Mouse (Mus musculus) heart, postnatal 0 days (tissue): ENCODE results near the gene Ano8. TPM values are rescaled to one million over a fixed set of nuclear protein-coding genes. Genes with fewer than 3 reads are reported as not detected.

Experiments used
- ATAC-seq: fragments of 200-750 bp; cut with Nextera tagmentation; 2 replicates; pipeline ENCODE4 v1.8.0; 2017; ENCODE audit warnings: low read depth, moderate number of reproducible peaks, moderate library complexity; ENCODE audit not compliant: insufficient read depth
- DNase-seq: peaks from one replicate; pipeline ENCODE4 v3.0.0-alpha.2; 2016; ENCODE audit warnings: low spot score
- H3K27ac ChIP-seq: fragments of 300-500 bp; sonication (generic); 2 replicates; pipeline ENCODE4 v1.5.1; 2014; ENCODE audit warnings: low read depth, mild to moderate bottlenecking
- H3K27me3 ChIP-seq: fragments of 300-500 bp; sonication (generic); 2 replicates; pipeline ENCODE4 v1.6.1; 2014; ENCODE audit warnings: low read length, mixed read lengths; ENCODE audit not compliant: control insufficient read depth, insufficient read depth
- H3K36me3 ChIP-seq: fragments of 300-500 bp; sonication (generic); replicated peaks from 2 replicates; pipeline ENCODE4 v1.6.1; 2014; ENCODE audit warnings: low read length, mixed read lengths; ENCODE audit not compliant: control insufficient read depth, insufficient read depth
- H3K4me1 ChIP-seq: fragments of 300-500 bp; sonication (generic); 2 replicates; pipeline ENCODE4 v1.6.1; 2014; ENCODE audit warnings: antibody characterized with exemption; ENCODE audit not compliant: control insufficient read depth, insufficient read depth
- H3K4me2 ChIP-seq: fragments of 300-500 bp; sonication (generic); 2 replicates; pipeline ENCODE4 v1.6.1; 2014; ENCODE audit warnings: low read depth, mild to moderate bottlenecking, low read length, moderate library complexity
- H3K4me3 ChIP-seq: fragments of 300-500 bp; sonication (generic); 2 replicates; pipeline ENCODE4 v1.5.1; 2014; ENCODE audit warnings: low read depth, low read length
- H3K9ac ChIP-seq: fragments of 300-500 bp; sonication (generic); replicated peaks from 2 replicates; pipeline ENCODE4 v1.6.1; 2014; ENCODE audit warnings: low read depth, low read length, mixed read lengths
- H3K9me3 ChIP-seq: fragments of 300-500 bp; sonication (generic); replicated peaks from 2 replicates; pipeline ENCODE4 v1.6.1; 2016; ENCODE audit warnings: low read length; ENCODE audit not compliant: control insufficient read depth
- CTCF ChIP-seq: IDR thresholded peaks from 2 replicates; pipeline ENCODE4 v1.5.1; 2016; ENCODE audit warnings: antibody characterized with exemption, control low read depth, low read depth
- EP300 ChIP-seq: IDR thresholded peaks from 2 replicates; pipeline ENCODE4 v1.6.1; 2016; ENCODE audit warnings: antibody characterized with exemption, low read depth
- WGBS: fragments of 180-500 bp; shearing (Covaris S2); extraction: QIAGEN DNeasy Blood & Tissue Kit; methylation state at CpG from one replicate; pipeline ENCODE4 v1.1.7; 2014; 5-methylcytosine and 5-hydroxymethylcytosine counted together
- polyA plus RNA-seq: library from polyadenylated mRNA; unstranded; fragments of >200 nt; fragmentation: Nextera tagmentation; extraction: Ambion mirVana; gene quantifications from 2 replicates; pipeline ENCODE4 v1.2.1, GENCODE M21; 2015
- total RNA-seq: library from RNA; depleted of rRNA; stranded (reverse); fragments of >200 nt; gene quantifications from 2 replicates; pipeline ENCODE4 v1.2.3, GENCODE M21; 2014; ENCODE audit warnings: low replicate concordance

Ano8 gene
- total and polyA plus RNA-seq, 2 experiments from 2014 or later: 0.74 to 10.8 TPM

DNA sequence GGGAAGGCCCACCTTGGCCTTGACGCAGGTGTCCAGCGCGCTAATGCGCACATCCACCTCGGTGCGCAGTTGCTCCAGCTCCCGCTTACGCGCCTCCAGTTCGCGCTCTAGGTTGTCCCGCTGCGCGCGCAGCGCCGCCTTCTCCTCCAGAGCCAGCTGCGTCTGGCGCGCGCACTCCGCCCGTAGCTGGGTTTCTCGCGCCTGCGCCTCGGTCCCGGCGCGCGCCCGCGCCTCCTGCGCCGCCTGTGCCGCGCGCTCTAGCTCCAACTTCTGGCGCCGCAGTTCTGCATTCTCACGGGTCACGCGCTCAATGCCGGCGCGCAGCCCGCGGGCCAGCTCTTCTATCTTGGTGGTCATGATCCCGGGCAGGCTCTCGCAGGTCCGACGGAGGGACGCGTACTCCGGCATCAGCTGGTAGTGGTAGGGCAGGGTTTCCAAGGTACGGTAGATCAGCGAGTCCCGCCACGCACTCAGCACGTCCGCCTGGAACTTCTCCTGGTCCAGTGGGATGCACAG is 21.9 kb upstream of the Ano8 start:
- Histone ChIP-seq H3K9ac (no peak overlapping the region), H3K4me3 (peak overlapping the region; percentile 48), H3K9me3 (no peaks in the 10 kb centered on the region), H3K4me1 (0 out of 2 replicates have a peak, but pooled peaks cover 3% of the 10 kb centered on the region), H3K4me2 (peak overlapping the region; percentile 83), H3K36me3 (no peaks in the 10 kb centered on the region), H3K27me3 (peaks cover 62% of the 10 kb centered on the region), H3K27ac (no peak overlapping the region)
- ATAC-seq (peak; percentile 77), DNase-seq (peak; percentile 86)
- WGBS: under 1% methylated on average over 58 of the region's 61 CpGs
- TF ChIP-seq CTCF (no peak), EP300 (no peak)

DNA sequence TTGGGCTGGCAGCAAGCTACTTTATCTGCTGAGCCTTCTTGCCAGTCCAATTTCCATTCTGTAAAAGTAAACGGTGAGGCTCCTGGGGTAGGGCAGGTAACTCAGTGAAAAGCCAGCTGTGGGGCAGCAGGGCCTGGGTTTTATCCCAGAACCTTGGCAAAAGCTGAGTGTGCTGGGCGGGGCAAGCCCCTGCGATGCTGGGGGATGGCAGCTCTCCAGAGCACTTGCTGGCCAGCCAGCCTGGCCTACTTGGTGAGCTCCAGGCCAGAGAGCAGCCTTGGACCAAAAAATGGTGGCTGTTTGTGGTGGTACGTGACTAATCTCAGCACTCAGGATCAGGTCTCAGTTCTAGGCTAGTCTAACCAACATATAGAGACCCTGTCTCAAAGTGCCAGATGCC is 20.2 kb upstream of the Ano8 start:
- no peak overlapping the region for H3K4me2 ChIP-seq
- no peak for TF ChIP-seq EP300
- TF ChIP-seq CTCF: no peak
- 0 out of 2 replicates have a peak, but pooled peaks cover 3% of the 10 kb centered on the region for H3K4me1 ChIP-seq
- ATAC-seq: no peak
- 58% methylated on average over 4 of the region's 4 CpGs for WGBS
- H3K27ac ChIP-seq: no peak overlapping the region
- no peak overlapping the region for H3K9ac ChIP-seq
- no peak for DNase-seq
- peaks cover 53% of the 10 kb centered on the region for H3K27me3 ChIP-seq
- H3K36me3 ChIP-seq: no peaks in the 10 kb centered on the region
- H3K4me3 ChIP-seq: no peak overlapping the region
- H3K9me3 ChIP-seq: no peaks in the 10 kb centered on the region

DNA sequence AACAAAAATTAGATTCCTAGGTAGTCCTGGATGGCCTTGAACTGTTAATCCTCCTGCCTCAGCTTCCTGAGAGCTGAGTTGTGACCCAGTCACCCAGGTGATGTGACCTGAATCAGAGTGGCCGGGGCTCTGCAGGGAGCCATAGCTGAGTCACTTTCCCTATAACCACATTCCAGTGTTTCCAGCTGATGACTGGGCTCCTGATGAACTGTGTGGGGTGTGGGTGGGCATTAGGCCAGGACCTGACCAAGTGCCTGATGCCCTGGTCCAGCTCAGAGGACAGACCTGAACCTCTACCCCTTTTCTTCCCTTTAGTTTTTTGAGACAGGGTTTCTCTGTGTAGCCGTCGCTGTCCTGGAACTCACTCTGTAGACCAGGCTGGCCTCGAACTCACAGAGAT is 19.6 kb upstream of the Ano8 start:
- H3K36me3 ChIP-seq: no peaks in the 10 kb centered on the region
- no peaks in the 10 kb centered on the region for H3K9me3 ChIP-seq
- no peak overlapping the region for H3K9ac ChIP-seq
- TF ChIP-seq EP300 (no peak), CTCF (no peak)
- 0 out of 2 replicates have a peak, but pooled peaks cover 3% of the 10 kb centered on the region for H3K4me1 ChIP-seq
- no peak for DNase-seq
- no peak overlapping the region for H3K27ac ChIP-seq
- H3K27me3 ChIP-seq: peaks cover 50% of the 10 kb centered on the region
- H3K4me2 ChIP-seq: no peak overlapping the region
- ATAC-seq: no peak
- 87% methylated on average over 4 of the region's 4 CpGs for WGBS
- no peak overlapping the region for H3K4me3 ChIP-seq

DNA sequence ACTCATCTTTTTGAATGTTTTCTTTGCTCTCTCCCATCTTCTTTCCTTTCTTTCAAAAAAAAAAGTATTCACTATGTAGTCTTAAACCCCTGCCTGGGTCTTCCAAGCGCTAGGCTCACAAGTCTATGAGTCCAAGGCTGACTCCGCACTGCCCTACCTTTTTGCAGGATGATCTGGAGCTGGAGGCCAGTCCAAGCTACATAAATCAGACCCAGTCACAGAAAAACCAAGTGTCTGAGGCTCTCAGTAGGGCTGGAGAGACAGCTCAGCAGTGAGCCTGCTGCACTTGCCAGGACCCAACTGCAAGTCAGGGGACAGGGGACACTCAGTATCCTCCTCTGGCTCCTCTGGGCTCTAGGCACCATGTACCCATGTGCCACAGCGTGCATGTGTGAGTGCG is 18.6 kb upstream of the Ano8 start:
- Histone ChIP-seq H3K36me3 (no peaks in the 10 kb centered on the region), H3K9me3 (no peaks in the 10 kb centered on the region), H3K27ac (no peak overlapping the region), H3K4me1 (peaks cover 7% of the 10 kb centered on the region; the same call in 1 of the 2 replicates), H3K4me2 (no peak overlapping the region), H3K4me3 (no peak overlapping the region), H3K27me3 (peaks cover 41% of the 10 kb centered on the region), H3K9ac (no peak overlapping the region)
- ATAC-seq (no peak), DNase-seq (no peak)
- TF ChIP-seq CTCF (no peak), EP300 (no peak)
- WGBS: 90% methylated on average over 4 of the region's 4 CpGs

DNA sequence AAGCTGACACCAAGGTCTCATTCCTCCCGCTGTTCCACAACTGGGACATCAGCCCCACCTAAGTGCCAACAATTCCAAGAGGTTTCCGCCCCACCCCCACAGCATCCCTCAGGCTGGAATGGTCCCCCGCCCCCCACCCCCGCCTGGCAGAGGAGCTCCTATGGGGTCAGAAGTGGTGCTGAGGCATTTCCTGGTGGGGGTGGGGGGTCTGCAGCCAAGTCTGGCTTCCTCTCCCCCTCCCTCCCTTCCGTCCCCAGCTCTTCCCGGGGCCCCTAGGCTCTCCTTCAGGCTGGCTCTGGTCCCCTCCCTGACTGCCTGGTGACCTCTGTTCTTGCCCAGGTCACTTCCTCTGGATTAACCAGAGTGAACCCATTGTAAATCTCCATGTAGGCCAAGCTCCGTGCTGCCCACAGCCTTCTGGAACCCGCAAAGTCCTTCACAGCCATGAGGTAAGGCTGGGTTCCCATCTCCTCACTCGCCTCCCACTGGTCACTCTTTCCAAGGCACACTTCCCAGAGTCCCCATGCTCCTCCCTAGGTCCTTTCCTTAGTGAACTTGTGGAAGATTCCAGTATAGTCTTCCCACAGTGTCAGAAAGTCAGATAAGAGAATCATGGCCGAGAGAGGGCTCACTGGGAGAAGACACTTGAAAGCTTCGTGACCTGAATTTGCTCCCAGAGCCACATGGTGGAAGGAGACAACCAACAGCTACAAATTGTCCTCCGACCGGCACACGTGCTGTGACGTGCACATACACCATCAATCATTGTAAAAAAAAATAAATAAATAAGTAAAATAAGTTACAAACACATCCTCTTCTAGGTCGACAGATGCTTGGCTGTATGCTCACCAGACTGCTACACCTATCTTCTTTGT is 13.3 kb upstream of the Ano8 start:
- ATAC-seq: no peak
- Histone ChIP-seq H3K27me3 (no peaks in the 10 kb centered on the region), H3K36me3 (no peaks in the 10 kb centered on the region), H3K9me3 (no peaks in the 10 kb centered on the region), H3K9ac (no peak overlapping the region), H3K27ac (peak overlapping the region; percentile 49), H3K4me3 (no peak overlapping the region), H3K4me1 (peaks cover 44% of the 10 kb centered on the region), H3K4me2 (peak overlapping the region; percentile 9; the same call in 1 of the 2 replicates)
- DNase-seq: peak; percentile 43
- 31% methylated on average over 16 of the region's 16 CpGs for WGBS
- TF ChIP-seq CTCF (no peak), EP300 (no peak)
